Mouse (Mus musculus): ENCODE measurements around the gene Rbm25. TPM values are rescaled to one million over a fixed set of nuclear protein-coding genes. Genes with fewer than 3 reads are reported as not detected.

Gene Rbm25
- polyA plus RNA-seq, 1 experiment from 2014 or later, result 115 TPM

DNA sequence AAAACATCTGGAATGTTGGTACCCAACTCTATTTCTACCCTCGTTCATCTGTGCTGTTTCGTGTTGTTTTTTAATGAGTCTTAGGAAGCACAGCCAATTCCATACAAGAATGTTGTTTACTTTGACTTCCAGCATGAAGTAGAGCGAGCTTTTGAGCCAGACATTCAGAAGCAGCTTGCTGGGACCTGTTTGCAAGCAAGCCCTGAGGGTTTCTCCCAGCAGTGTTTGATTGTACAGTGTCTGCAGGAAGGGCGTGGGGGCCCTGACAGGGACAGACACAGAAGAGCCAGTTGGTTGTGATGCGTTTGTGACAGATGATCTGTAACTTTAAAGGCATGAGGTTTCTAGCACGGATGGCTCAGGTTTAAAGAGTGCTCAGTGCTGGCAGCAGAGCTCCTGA lies 90.2 kb downstream of the Rbm25 start:
- no peak for TF ChIP-seq CTCF (IDR thresholded peaks at IDR 0.05; ENCODE audit: low read depth)
- no peak for TF ChIP-seq EP300 (optimal IDR thresholded peaks at IDR 0.05)
- Histone ChIP-seq H3K27me3 (ENCODE audit: control insufficient read depth, insufficient read depth, low read length) (no peaks in the 10 kb centered on the region), H3K4me3 (ENCODE audit: low read depth, low read length) (no peak overlapping the region), H3K27ac (replicated peaks) (peak overlapping the region; percentile 93), H3K36me3 (ENCODE audit: control insufficient read depth, insufficient read depth, low read length) (peaks cover 10% of the 10 kb centered on the region), H3K4me2 (replicated peaks; ENCODE audit: low read depth) (peak overlapping the region; percentile 34; the same call in 1 of the 2 replicates), H3K4me1 (replicated peaks; ENCODE audit: control insufficient read depth, insufficient read depth) (peaks cover 3% of the 10 kb centered on the region; the same call in 1 of the 2 replicates), H3K9me3 (ENCODE audit: control insufficient read depth, low read length) (no peaks in the 10 kb centered on the region), H3K9ac (ENCODE audit: low read length) (no peak overlapping the region)
- ATAC-seq (ENCODE audit: low FRiP score, low TSS enrichment), result peak; percentile 35; the same call in 1 of the 2 replicates
- DNase-seq (ENCODE audit: low spot score), result no peak
- 27% methylated on average over 6 of the region's 6 CpGs for WGBS

DNA sequence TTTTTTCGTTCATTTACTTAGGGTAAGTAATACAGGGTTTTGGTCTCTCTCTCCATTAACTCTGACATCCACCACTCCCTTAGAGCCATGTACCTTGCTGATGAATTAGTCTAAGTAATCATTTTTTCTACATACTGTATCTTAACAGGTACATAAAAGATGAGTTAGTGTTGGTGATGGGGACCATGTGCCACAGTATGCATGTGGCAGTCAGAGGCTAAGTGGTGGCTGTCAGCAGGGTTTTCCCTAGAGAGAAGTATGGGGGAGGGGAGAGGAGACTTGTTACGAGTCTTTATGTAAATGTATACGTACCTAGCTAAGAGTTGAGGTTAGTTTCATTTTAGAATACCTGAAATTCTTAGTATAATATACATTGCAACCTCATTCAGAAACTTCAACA lies 92.0 kb downstream of the Rbm25 start:
- 80% methylated on average over 3 of the region's 3 CpGs for WGBS

DNA sequence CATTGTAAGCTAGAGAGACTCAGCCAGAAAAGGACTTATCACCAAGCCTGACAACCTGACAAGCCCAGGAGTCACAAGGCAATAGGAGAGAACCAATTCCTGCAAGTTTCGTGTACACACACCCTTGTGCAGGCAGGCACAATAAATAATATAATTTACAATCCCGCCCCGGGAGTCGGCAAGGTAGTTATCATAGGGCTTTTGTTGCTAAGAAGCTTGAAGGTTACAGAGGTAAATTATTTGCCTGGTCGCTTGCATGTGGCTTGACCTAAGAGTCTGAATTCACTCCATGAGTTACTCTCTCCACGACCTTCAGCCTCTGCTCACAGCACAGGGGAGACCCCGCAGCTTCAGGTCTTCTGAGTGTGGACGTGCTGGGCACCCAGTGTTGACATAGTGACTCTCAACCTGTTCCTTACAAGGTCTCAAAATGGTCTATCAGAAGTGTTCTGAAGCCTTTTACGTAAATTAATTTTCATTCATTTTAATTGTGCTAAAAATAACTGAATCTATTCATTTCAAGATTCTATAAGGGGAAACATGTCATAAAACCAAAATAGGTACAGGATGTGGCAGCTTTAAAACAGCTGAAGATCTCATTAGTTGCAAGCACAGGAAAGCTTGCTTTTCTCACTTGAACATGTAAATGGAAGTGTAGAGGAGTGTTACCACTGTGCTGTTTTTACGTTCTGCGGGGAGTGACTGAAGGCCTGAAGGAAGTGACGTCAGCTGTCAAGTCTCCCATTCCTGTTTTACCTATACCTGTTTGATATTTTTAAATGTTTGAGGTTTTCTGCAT lies 95.7 kb downstream of the Rbm25 start:
- 0 out of 2 replicates have a peak, but pooled peaks have one; percentile 30 for ATAC-seq (ENCODE audit: low FRiP score, low TSS enrichment)

More for the DNA sequence above, 92.0 kb downstream of the Rbm25 start:
- no peaks in the 10 kb centered on the region for H3K9me3 ChIP-seq (ENCODE audit: control insufficient read depth, low read length)
- no peaks in the 10 kb centered on the region for H3K27me3 ChIP-seq (ENCODE audit: control insufficient read depth, insufficient read depth, low read length)
- ATAC-seq (ENCODE audit: low FRiP score, low TSS enrichment) (no peak), DNase-seq (ENCODE audit: low spot score) (no peak)
- H3K4me2 ChIP-seq (replicated peaks; ENCODE audit: low read depth), result no peak overlapping the region
- TF ChIP-seq CTCF (IDR thresholded peaks at IDR 0.05; ENCODE audit: low read depth) (no peak), EP300 (optimal IDR thresholded peaks at IDR 0.05) (no peak)
- no peak overlapping the region for H3K4me3 ChIP-seq (ENCODE audit: low read depth, low read length)
- peaks cover 4% of the 10 kb centered on the region for H3K36me3 ChIP-seq (ENCODE audit: control insufficient read depth, insufficient read depth, low read length)
- H3K4me1 ChIP-seq (replicated peaks; ENCODE audit: control insufficient read depth, insufficient read depth), result peaks cover 3% of the 10 kb centered on the region; the same call in 1 of the 2 replicates
- no peak overlapping the region for H3K27ac ChIP-seq (replicated peaks)
- H3K9ac ChIP-seq (ENCODE audit: low read length), result no peak overlapping the region

DNA sequence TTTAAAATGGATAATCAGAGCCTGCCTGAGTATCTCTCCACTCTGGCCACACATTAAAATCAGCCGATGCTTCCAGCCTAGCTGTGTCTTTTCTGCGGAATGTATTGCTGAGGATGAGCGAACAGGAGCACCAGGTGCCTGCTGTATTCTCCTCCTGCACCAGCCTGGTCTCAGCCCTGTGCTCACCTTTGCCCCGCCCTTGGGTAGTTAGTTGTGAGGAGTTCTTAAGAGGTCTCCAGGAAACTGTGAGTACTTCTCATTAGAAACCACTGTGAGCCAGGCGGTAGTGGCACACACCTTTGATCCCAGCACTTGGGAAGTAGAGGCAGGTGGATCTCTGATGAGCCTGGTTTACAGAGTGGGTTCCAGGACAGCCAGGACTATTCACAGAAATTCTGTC lies 101.2 kb downstream of the Rbm25 start:
- Histone ChIP-seq H3K27ac (replicated peaks) (no peak overlapping the region), H3K9me3 (ENCODE audit: control insufficient read depth, low read length) (no peaks in the 10 kb centered on the region), H3K36me3 (ENCODE audit: control insufficient read depth, insufficient read depth, low read length) (peaks cover 39% of the 10 kb centered on the region), H3K27me3 (ENCODE audit: control insufficient read depth, insufficient read depth, low read length) (no peaks in the 10 kb centered on the region), H3K4me2 (replicated peaks; ENCODE audit: low read depth) (no peak overlapping the region), H3K4me1 (replicated peaks; ENCODE audit: control insufficient read depth, insufficient read depth) (no peaks in the 10 kb centered on the region), H3K9ac (ENCODE audit: low read length) (no peak overlapping the region), H3K4me3 (ENCODE audit: low read depth, low read length) (no peak overlapping the region)
- 92% methylated on average over 5 of the region's 5 CpGs for WGBS
- TF ChIP-seq CTCF (IDR thresholded peaks at IDR 0.05; ENCODE audit: low read depth) (no peak), EP300 (optimal IDR thresholded peaks at IDR 0.05) (no peak)
- DNase-seq (ENCODE audit: low spot score), result no peak
- ATAC-seq (ENCODE audit: low FRiP score, low TSS enrichment), result no peak

More for the DNA sequence above, 95.7 kb downstream of the Rbm25 start:
- peaks cover 20% of the 10 kb centered on the region for H3K36me3 ChIP-seq (ENCODE audit: control insufficient read depth, insufficient read depth, low read length)
- H3K27ac ChIP-seq (replicated peaks), result peak overlapping the region; percentile 8; the same call in 1 of the 2 replicates
- H3K9ac ChIP-seq (ENCODE audit: low read length), result no peak overlapping the region
- H3K4me3 ChIP-seq (ENCODE audit: low read depth, low read length), result no peak overlapping the region
- no peaks in the 10 kb centered on the region for H3K4me1 ChIP-seq (replicated peaks; ENCODE audit: control insufficient read depth, insufficient read depth)
- DNase-seq (ENCODE audit: low spot score), result no peak
- no peaks in the 10 kb centered on the region for H3K9me3 ChIP-seq (ENCODE audit: control insufficient read depth, low read length)
- H3K27me3 ChIP-seq (ENCODE audit: control insufficient read depth, insufficient read depth, low read length), result no peaks in the 10 kb centered on the region
- TF ChIP-seq EP300 (optimal IDR thresholded peaks at IDR 0.05), result no peak
- no peak for TF ChIP-seq CTCF (IDR thresholded peaks at IDR 0.05; ENCODE audit: low read depth)
- 62% methylated on average over 12 of the region's 12 CpGs for WGBS
- H3K4me2 ChIP-seq (replicated peaks; ENCODE audit: low read depth), result no peak overlapping the region

Other genes with a start within 250 kb of the Rbm25 start
- gene Dpf3, start 143.5 kb upstream of the Rbm25 start, polyA plus RNA-seq (2015; fragmentation: Nextera tagmentation; extraction: Ambion mirVana), result 2.6 and 3.0 TPM in 2 replicates
- 19.7 and 21.6 TPM in 2 replicates for gene Dcaf4, start 110.8 kb upstream of the Rbm25 start, polyA plus RNA-seq (2015; fragmentation: Nextera tagmentation; extraction: Ambion mirVana)
- 7.6 and 8.2 TPM in 2 replicates for gene Zfyve1, start 34.0 kb upstream of the Rbm25 start, polyA plus RNA-seq (2015; fragmentation: Nextera tagmentation; extraction: Ambion mirVana)
- 64.7 and 67.2 TPM in 2 replicates for gene Psen1, start 56.9 kb downstream of the Rbm25 start, polyA plus RNA-seq (2015; fragmentation: Nextera tagmentation; extraction: Ambion mirVana)
- gene Papln, start 132.4 kb downstream of the Rbm25 start, polyA plus RNA-seq (2015; fragmentation: Nextera tagmentation; extraction: Ambion mirVana), result 2.1 and 2.5 TPM in 2 replicates